Mouse (Mus musculus) frontal cortex, postnatal 36 days (tissue): ENCODE measurements around the gene 4930583I09Rik.

Source experiments
- DNase-seq, 2 experiments: peaks; one replicate each; pipeline ENCODE4 v3.0.0; 2022; ENCODE audit warnings: low spot score in 2 of 2

4930583I09Rik gene

GRCm38 (mm10) chr17:64835928-64836327 is at the start of gene 4930583I09Rik:
TSS of gene 4930583I09Rik (minus strand) at chr17:64836071.
- no peak for DNase-seq

GRCm38 (mm10) chr17:64876111-64876510 is 40.2 kb upstream of the 4930583I09Rik start:
- no peak for DNase-seq

GRCm38 (mm10) chr17:64873651-64874072 is 37.8 kb upstream of the 4930583I09Rik start:
- DNase-seq: no peak

- no peak for DNase-seq
Observed at GRCm38 (mm10) chr17:64863817-64864216, 27.9 kb upstream of the 4930583I09Rik start.

- no peak for DNase-seq
Observed at GRCm38 (mm10) chr17:64860963-64861362, 25.1 kb upstream of the 4930583I09Rik start.

- DNase-seq: no peak
Observed at GRCm38 (mm10) chr17:64858848-64859247, 23.0 kb upstream of the 4930583I09Rik start.

GRCm38 (mm10) chr17:64848031-64848430 is 12.2 kb upstream of the 4930583I09Rik start:
- no peak for DNase-seq

- DNase-seq: no peak
Observed at GRCm38 (mm10) chr17:64846654-64847053, 10.8 kb upstream of the 4930583I09Rik start.

GRCm38 (mm10) chr17:64836892-64837291 is 1.0 kb upstream of the 4930583I09Rik start:
- DNase-seq: peak in 1 of 2 experiments; percentile 27

GRCm38 (mm10) chr17:64836352-64836751 is 481 bp upstream of the 4930583I09Rik start:
- no peak for DNase-seq

GRCm38 (mm10) chr17:64833906-64834490 is 1.9 kb downstream of the 4930583I09Rik start:
- DNase-seq: no peak

- no peak for DNase-seq
Observed at GRCm38 (mm10) chr17:64833071-64833470, 2.8 kb downstream of the 4930583I09Rik start.

- DNase-seq: no peak
Observed at GRCm38 (mm10) chr17:64827482-64827881, 8.4 kb downstream of the 4930583I09Rik start.

GRCm38 (mm10) chr17:64826843-64827242 is 9.0 kb downstream of the 4930583I09Rik start:
- no peak for DNase-seq

- no peak for DNase-seq
Observed at GRCm38 (mm10) chr17:64822561-64822960, 13.3 kb downstream of the 4930583I09Rik start.

GRCm38 (mm10) chr17:64820841-64821593 is 14.9 kb downstream of the 4930583I09Rik start:
- DNase-seq: no peak

GRCm38 (mm10) chr17:64816298-64816697 is 19.6 kb downstream of the 4930583I09Rik start:
- DNase-seq: no peak

GRCm38 (mm10) chr17:64815806-64816205 is 20.1 kb downstream of the 4930583I09Rik start:
- DNase-seq: no peak

GRCm38 (mm10) chr17:64813568-64813967 is 22.3 kb downstream of the 4930583I09Rik start:
- DNase-seq: no peak

GRCm38 (mm10) chr17:64806035-64806589 is 29.8 kb downstream of the 4930583I09Rik start:
- DNase-seq: no peak

- DNase-seq: no peak
Observed at GRCm38 (mm10) chr17:64804375-64805124, 31.3 kb downstream of the 4930583I09Rik start.

- DNase-seq: no peak
Observed at GRCm38 (mm10) chr17:64802956-64803275, 33.0 kb downstream of the 4930583I09Rik start.
